Mouse (Mus musculus) neural tube, embryonic 13.5 days (tissue): Measurements from ENCODE around the gene 4930524N10Rik. TPM values are rescaled to one million over a fixed set of nuclear protein-coding genes. Genes with fewer than 3 reads are reported as not detected.

Experiments used
- ATAC-seq: fragments of 200-750 bp; cut with Nextera tagmentation; 2 replicates; pipeline ENCODE4 v1.8.0; 2017; ENCODE audit warnings: low read depth, mild to moderate bottlenecking, moderate TSS enrichment, moderate library complexity
- H3K27ac ChIP-seq: fragments of 300-500 bp; sonication (generic); replicated peaks from 2 replicates; pipeline ENCODE4 v1.5.1; 2015; ENCODE audit warnings: moderate library complexity, mild to moderate bottlenecking, inconsistent platforms
- H3K27me3 ChIP-seq: fragments of 300-500 bp; sonication (generic); 2 replicates; pipeline ENCODE4 v1.6.1; 2015; ENCODE audit warnings: mild to moderate bottlenecking, inconsistent platforms
- H3K36me3 ChIP-seq: fragments of 300-500 bp; sonication (generic); 2 replicates; pipeline ENCODE4 v1.6.1; 2015; ENCODE audit warnings: mild to moderate bottlenecking, inconsistent platforms
- H3K4me1 ChIP-seq: fragments of 300-500 bp; sonication (generic); replicated peaks from 2 replicates; pipeline ENCODE4 v1.6.1; 2015; ENCODE audit warnings: inconsistent platforms
- H3K4me2 ChIP-seq: fragments of 300-500 bp; sonication (generic); 2 replicates; pipeline ENCODE4 v1.6.1; 2015; ENCODE audit warnings: inconsistent platforms, mild to moderate bottlenecking, moderate library complexity
- H3K4me3 ChIP-seq: fragments of 300-500 bp; sonication (generic); 2 replicates; pipeline ENCODE4 v1.5.1; 2015; ENCODE audit warnings: mild to moderate bottlenecking, inconsistent platforms
- H3K9ac ChIP-seq: fragments of 300-500 bp; sonication (generic); 2 replicates; pipeline ENCODE4 v1.6.1; 2015; ENCODE audit warnings: moderate library complexity, mild to moderate bottlenecking, inconsistent platforms
- H3K9me3 ChIP-seq: fragments of 300-500 bp; sonication (generic); 2 replicates; pipeline ENCODE4 v1.6.1; 2016; ENCODE audit warnings: inconsistent platforms
- WGBS: fragments of 180-500 bp; shearing (Covaris S2); methylation state at CpG from one replicate; pipeline ENCODE4 v1.1.7; 2015; 5-methylcytosine and 5-hydroxymethylcytosine counted together
- polyA plus RNA-seq: library from polyadenylated mRNA; unstranded; fragments of >200 nt; fragmentation: Nextera tagmentation; extraction: Ambion mirVana; gene quantifications from 2 replicates; pipeline ENCODE4 v1.2.1, GENCODE M21; 2015

The 4930524N10Rik gene
- not detected in 2 replicates for polyA plus RNA-seq

DNA sequence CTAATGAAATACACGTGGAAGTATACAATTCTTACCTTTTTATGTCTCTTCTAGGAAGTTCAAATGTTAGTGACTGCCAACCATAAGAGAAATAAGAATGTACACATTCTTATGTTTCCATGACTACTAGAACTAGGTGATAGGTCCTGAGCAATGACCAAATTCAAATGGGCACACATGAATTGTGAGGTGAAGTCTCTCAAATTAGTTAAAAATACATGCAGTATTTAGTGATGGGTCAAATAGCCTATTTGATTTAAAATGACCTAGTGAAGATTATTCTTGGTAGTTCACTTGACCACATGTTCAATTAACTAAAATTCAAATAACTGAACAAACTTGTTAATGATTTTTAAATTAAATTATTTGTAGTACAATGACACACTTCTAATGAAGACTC lies at the start of gene 4930524N10Rik:
Gene 4930524N10Rik, minus strand, starts transcription at position 101 of the 400 bp plus-strand sequence.
- H3K36me3 ChIP-seq, result no peaks in the 10 kb centered on the region
- no peak within 1 kb of the TSS for H3K9ac ChIP-seq
- peaks cover 8% of the 10 kb centered on the region; the same call in 1 of the 2 replicates for H3K9me3 ChIP-seq
- no peak for ATAC-seq
- H3K27ac ChIP-seq, result no peak within 1 kb of the TSS
- H3K4me1 ChIP-seq, result no peaks in the 10 kb centered on the region
- no peak within 1 kb of the TSS for H3K4me3 ChIP-seq
- no peaks in the 10 kb centered on the region for H3K27me3 ChIP-seq
- no peak within 1 kb of the TSS for H3K4me2 ChIP-seq
- WGBS, result 32% methylated on average over 1 of the region's 1 CpGs

DNA sequence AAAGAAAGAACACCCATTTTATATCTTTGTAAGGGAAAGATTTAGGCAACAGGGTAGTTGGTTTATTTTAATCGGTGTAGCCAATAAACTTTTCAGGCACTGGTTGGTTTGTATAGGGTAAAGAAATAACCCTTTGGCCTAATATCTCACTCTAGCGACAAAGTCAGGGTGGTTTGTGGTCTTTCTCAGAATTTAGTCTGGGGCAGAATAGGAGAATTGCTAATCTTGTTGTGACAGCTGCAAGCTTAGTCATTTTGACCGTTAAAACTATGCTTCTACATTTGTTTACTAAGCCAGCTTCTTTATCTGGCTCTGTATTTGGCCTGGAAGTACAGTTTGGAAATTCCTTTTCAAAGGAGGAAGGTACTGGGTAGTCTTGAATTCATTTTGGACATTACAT lies 6.8 kb upstream of the 4930524N10Rik start:
- Histone ChIP-seq H3K4me2 (no peak overlapping the region), H3K36me3 (no peaks in the 10 kb centered on the region), H3K9ac (no peak overlapping the region), H3K27me3 (no peaks in the 10 kb centered on the region), H3K4me1 (no peaks in the 10 kb centered on the region), H3K9me3 (peaks cover 8% of the 10 kb centered on the region; the same call in 1 of the 2 replicates), H3K27ac (no peak overlapping the region), H3K4me3 (no peak overlapping the region)
- 75% methylated on average over 3 of the region's 3 CpGs for WGBS
- no peak for ATAC-seq

DNA sequence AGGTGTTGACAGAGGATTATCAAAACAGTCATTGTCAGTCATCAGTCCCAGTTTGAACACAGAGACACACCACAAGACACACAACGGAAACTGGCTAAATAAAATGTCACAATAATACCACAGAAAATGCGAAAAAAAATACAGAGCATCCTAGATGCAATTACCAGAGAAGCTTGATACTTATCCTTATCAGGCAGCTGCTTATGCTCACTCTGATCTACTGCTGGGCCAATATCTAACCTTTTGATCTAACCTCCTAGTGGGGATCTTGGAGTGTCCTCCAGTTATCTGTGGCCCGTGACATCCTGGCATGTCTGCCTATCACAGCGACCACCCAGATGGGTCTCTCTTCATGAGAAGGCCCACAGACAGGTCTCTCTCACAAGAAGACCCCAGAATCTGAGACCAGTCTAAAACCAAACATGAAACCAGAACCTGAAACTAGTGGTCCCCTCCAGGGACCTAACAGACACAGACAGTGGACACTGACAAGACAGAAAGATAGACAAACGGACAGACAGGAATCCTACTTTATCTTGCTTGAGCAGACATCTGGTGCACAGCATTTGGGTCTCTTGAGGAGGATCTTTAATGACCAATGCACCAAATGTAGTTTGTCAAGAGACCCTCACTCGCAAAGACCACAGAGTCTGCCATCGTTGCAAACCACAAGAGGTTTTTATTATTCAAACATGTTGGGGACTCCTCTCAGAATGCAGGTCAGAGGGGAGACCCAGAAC lies 6.3 kb upstream of the 4930524N10Rik start:
- Histone ChIP-seq H3K4me3 (no peak overlapping the region), H3K36me3 (no peaks in the 10 kb centered on the region), H3K4me2 (no peak overlapping the region), H3K9ac (no peak overlapping the region), H3K9me3 (peaks cover 8% of the 10 kb centered on the region; the same call in 1 of the 2 replicates), H3K27ac (no peak overlapping the region), H3K4me1 (no peaks in the 10 kb centered on the region), H3K27me3 (no peaks in the 10 kb centered on the region)
- no peak for ATAC-seq
- 88% methylated on average over 7 of the region's 7 CpGs for WGBS

DNA sequence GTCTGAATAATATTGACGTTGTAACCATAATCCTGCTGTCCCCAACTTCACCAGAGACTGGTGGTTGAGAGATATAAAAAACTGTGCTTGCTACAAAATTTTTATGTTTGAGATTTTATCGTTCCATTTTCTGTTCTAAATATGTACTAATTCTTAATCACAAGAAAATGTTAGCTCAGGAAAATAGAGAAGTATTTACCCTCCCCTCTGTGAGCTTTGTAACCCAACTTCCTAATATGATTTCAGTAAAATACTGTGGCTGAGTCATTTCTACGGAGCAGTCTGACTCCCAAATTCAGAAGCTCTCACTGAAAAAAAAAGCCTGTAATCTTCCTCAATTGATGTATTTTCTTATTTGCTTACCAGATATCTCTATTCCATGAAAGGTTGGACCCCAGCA lies 4.7 kb upstream of the 4930524N10Rik start:
- H3K9me3 ChIP-seq, result peaks cover 8% of the 10 kb centered on the region; the same call in 1 of the 2 replicates

More for the DNA sequence above, 4.7 kb upstream of the 4930524N10Rik start:
- 82% methylated on average over 3 of the region's 3 CpGs for WGBS
- Histone ChIP-seq H3K4me3 (no peak overlapping the region), H3K27ac (no peak overlapping the region), H3K27me3 (no peaks in the 10 kb centered on the region), H3K36me3 (no peaks in the 10 kb centered on the region), H3K4me1 (no peaks in the 10 kb centered on the region), H3K9ac (no peak overlapping the region), H3K4me2 (no peak overlapping the region)
- no peak for ATAC-seq

Other genes with a start within 250 kb of the 4930524N10Rik start
- not detected in 2 replicates for gene Gm15140, start 222.7 kb downstream of the 4930524N10Rik start, polyA plus RNA-seq
- gene Samt4, start 138.6 kb upstream of the 4930524N10Rik start, polyA plus RNA-seq, result not detected in 2 replicates
- not detected in 2 replicates for gene Samt2, start 236.0 kb upstream of the 4930524N10Rik start, polyA plus RNA-seq